Mouse (Mus musculus) thymus, adult 2 months (tissue): ENCODE measurements around the gene Hist1h4i. TPM values are rescaled to one million over a fixed set of nuclear protein-coding genes. Genes with fewer than 3 reads are reported as not detected.
"Not testable (repeated sequence)": the region's sequence is repeated elsewhere in the genome, so short reads cannot be mapped to it uniquely, and the experiment has no call there.

Experiments
- DNase-seq: peaks from one replicate; pipeline ENCODE4 v3.0.0; 2021
- H3K27ac ChIP-seq: fragments of 200-500 bp; 2 replicates; pipeline ENCODE4 v1.5.1; 2012; ENCODE audit warnings: low read length, control low read depth; ENCODE audit not compliant: control insufficient read depth, insufficient read depth
- H3K27me3 ChIP-seq: fragments of 200-500 bp; 2 replicates; pipeline ENCODE4 v1.6.1; 2012; ENCODE audit warnings: mild to moderate bottlenecking, low read length, moderate library complexity, mixed read lengths; ENCODE audit not compliant: control insufficient read depth, insufficient read depth
- H3K36me3 ChIP-seq: fragments of 200-500 bp; 2 replicates; pipeline ENCODE4 v1.6.1; 2012; ENCODE audit warnings: mild to moderate bottlenecking, low read length, moderate library complexity; ENCODE audit not compliant: control insufficient read depth, insufficient read depth
- H3K4me1 ChIP-seq: fragments of 200-500 bp; replicated peaks from 2 replicates; pipeline ENCODE4 v1.6.1; 2012; ENCODE audit warnings: low read length; ENCODE audit not compliant: control insufficient read depth, insufficient read depth
- H3K4me3 ChIP-seq: fragments of 200-500 bp; 2 replicates; pipeline ENCODE4 v1.5.1; 2012; ENCODE audit warnings: mild to moderate bottlenecking, low read length, control low read depth, moderate library complexity; ENCODE audit not compliant: control insufficient read depth, insufficient read depth
- CTCF ChIP-seq: fragments of 200-500 bp; IDR thresholded peaks from 2 replicates; pipeline ENCODE4 v1.5.1; 2012; ENCODE audit warnings: mild to moderate bottlenecking, control low read depth, low read length, moderate library complexity, borderline replicate concordance; ENCODE audit not compliant: control insufficient read depth, poor library complexity, insufficient read depth; ENCODE audit errors: extremely low read depth
- POLR2A ChIP-seq: fragments of 200-500 bp; IDR thresholded peaks from 2 replicates; pipeline ENCODE4 v1.6.1; 2012; ENCODE audit warnings: mild to moderate bottlenecking, low read length, control low read depth, moderate library complexity; ENCODE audit not compliant: control insufficient read depth, poor library complexity, insufficient read depth; ENCODE audit errors: extremely low read depth
- WGBS: fragments of 180-500 bp; shearing (Covaris S2); methylation state at CpG from one replicate; pipeline ENCODE4 v1.1.7; 2018; 5-methylcytosine and 5-hydroxymethylcytosine counted together
- polyA plus RNA-seq: library from polyadenylated mRNA; depleted of rRNA; stranded (reverse); fragments of >200 nt; gene quantifications from 2 replicates; pipeline ENCODE4 v1.2.3, GENCODE M21; 2012; rRNA removed

The Hist1h4i gene
- 33.1 and 38.5 TPM in 2 replicates for polyA plus RNA-seq

- TF ChIP-seq POLR2A, result peak; percentile 87
- WGBS, result under 1% methylated on average over 26 of the region's 27 CpGs
- Histone ChIP-seq H3K4me1 (peaks cover 12% of the 10 kb centered on the region), H3K27ac (peak within 1 kb of the TSS; percentile 95), H3K4me3 (peak within 1 kb of the TSS; percentile 44)
- H3K27me3 ChIP-seq, H3K36me3 ChIP-seq: not testable (repeated sequence)
- DNase-seq, result peak; percentile 97
These were observed at the start of gene Hist1h4i for GRCm38 (mm10) chr13:22041142-22041536. Hist1h4i (minus strand) TSS chr13:22041362.

- not testable (repeated sequence) for H3K27me3 ChIP-seq, H3K4me3 ChIP-seq, H3K4me1 ChIP-seq, DNase-seq, H3K27ac ChIP-seq, H3K36me3 ChIP-seq
- WGBS, result 87% methylated on average over 1 of the region's 1 CpGs
These were observed 43.0 kb upstream of the Hist1h4i start, which contains the start of gene Vmn1r188 for GRCm38 (mm10) chr13:22084140-22084539. Vmn1r188 (plus strand) TSS chr13:22084440.

- no peaks in the 10 kb centered on the region for H3K4me1 ChIP-seq
- H3K27me3 ChIP-seq, result no peaks in the 10 kb centered on the region
- DNase-seq, result no peak
- H3K36me3 ChIP-seq, result no peaks in the 10 kb centered on the region
- no peak overlapping the region for H3K27ac ChIP-seq
- TF ChIP-seq CTCF, result no peak
- no peak for TF ChIP-seq POLR2A
- H3K4me3 ChIP-seq, result no peak overlapping the region
- 59% methylated on average over 1 of the region's 1 CpGs for WGBS
These were observed 22.3 kb upstream of the Hist1h4i start for GRCm38 (mm10) chr13:22063468-22063867.

- Histone ChIP-seq H3K4me1 (no peaks in the 10 kb centered on the region), H3K36me3 (no peaks in the 10 kb centered on the region), H3K27ac (no peak overlapping the region), H3K4me3 (no peak overlapping the region), H3K27me3 (no peaks in the 10 kb centered on the region)
- no peak for DNase-seq
- TF ChIP-seq POLR2A, result no peak
- TF ChIP-seq CTCF, result no peak
- WGBS, result 65% methylated on average over 1 of the region's 1 CpGs
These were observed 20.3 kb upstream of the Hist1h4i start for GRCm38 (mm10) chr13:22061422-22061821.

GRCm38 (mm10) chr13:22053754-22054153 lies 12.6 kb upstream of the Hist1h4i start:
- H3K27me3 ChIP-seq, result no peaks in the 10 kb centered on the region
- TF ChIP-seq POLR2A (no peak), CTCF (no peak)
- H3K4me3 ChIP-seq, result no peak overlapping the region
- no peak overlapping the region for H3K27ac ChIP-seq
- DNase-seq, result no peak
- WGBS, result 100% methylated on average over 1 of the region's 1 CpGs
- H3K36me3 ChIP-seq, result no peaks in the 10 kb centered on the region
- peaks cover 8% of the 10 kb centered on the region for H3K4me1 ChIP-seq

GRCm38 (mm10) chr13:22051523-22051859 lies 10.3 kb upstream of the Hist1h4i start:
- WGBS, result 22% methylated on average over 5 of the region's 5 CpGs
- H3K27ac ChIP-seq, result no peak overlapping the region

More at GRCm38 (mm10) chr13:22051523-22051859, 10.3 kb upstream of the Hist1h4i start:
- peak overlapping the region; percentile 51; the same call in 1 of the 2 replicates for H3K4me3 ChIP-seq
- H3K36me3 ChIP-seq, result no peaks in the 10 kb centered on the region
- no peaks in the 10 kb centered on the region for H3K27me3 ChIP-seq
- H3K4me1 ChIP-seq, result peaks cover 8% of the 10 kb centered on the region
- DNase-seq, result no peak
- TF ChIP-seq POLR2A, result no peak
- no peak for TF ChIP-seq CTCF
